Mouse (Mus musculus) cortical plate, adult 2 months (tissue): ENCODE results near the gene 1190002N15Rik.

Experiments used
- CTCF ChIP-seq: fragments of 200-500 bp; IDR thresholded peaks from 2 replicates; pipeline ENCODE4 v1.5.1; 2011; ENCODE audit warnings: mild to moderate bottlenecking, control low read depth, low read length; ENCODE audit not compliant: insufficient read depth; ENCODE audit errors: extremely low read depth
- POLR2A ChIP-seq: fragments of 200-500 bp; IDR thresholded peaks from 2 replicates; pipeline ENCODE4 v1.6.1; 2011; ENCODE audit warnings: mild to moderate bottlenecking, low read length, control low read depth; ENCODE audit not compliant: insufficient read depth; ENCODE audit errors: extremely low read depth

DNA sequence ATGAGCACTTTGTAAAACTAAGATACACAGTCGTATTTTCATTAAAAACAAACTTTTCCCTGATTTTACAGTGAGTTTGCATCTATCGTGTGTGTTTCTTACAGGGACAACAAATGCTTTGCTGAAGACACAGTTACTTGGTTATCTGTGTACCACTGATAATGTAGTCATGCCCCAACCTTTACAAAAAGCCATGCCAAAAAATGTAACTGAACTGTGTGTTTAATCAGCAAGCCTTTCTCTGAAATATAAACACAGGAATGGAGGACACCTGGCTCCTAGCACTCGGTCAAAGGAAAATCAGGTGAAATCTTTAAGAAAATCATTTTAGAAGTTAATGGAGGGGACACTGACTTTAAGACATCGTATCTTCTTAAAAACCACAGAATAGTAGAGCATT is 43.8 kb upstream of the 1190002N15Rik start:
- TF ChIP-seq CTCF (no peak), POLR2A (no peak)
